Mouse (Mus musculus) hindbrain, postnatal 0 days (tissue): ENCODE results near the gene Inpp4b. TPM values are rescaled to one million over a fixed set of nuclear protein-coding genes. Genes with fewer than 3 reads are reported as not detected.
A peak's percentile ranks its signal among the peaks of the same experiment; 100 is the strongest.

ENCODE experiments used
- ATAC-seq: fragments of 200-750 bp; cut with Nextera tagmentation; 2 replicates; pipeline ENCODE4 v1.8.0; 2017; ENCODE audit warnings: mild to moderate bottlenecking, moderate TSS enrichment, moderate library complexity
- DNase-seq: peaks from one replicate; pipeline ENCODE4 v3.0.0-alpha.2; 2015; ENCODE audit warnings: low spot score
- H3K27ac ChIP-seq: fragments of 300-500 bp; sonication (generic); 2 replicates; pipeline ENCODE4 v1.5.1; 2014; ENCODE audit warnings: mild to moderate bottlenecking
- H3K27me3 ChIP-seq: fragments of 300-500 bp; sonication (generic); 2 replicates; pipeline ENCODE4 v1.6.1; 2014; ENCODE audit warnings: low read length, mixed read lengths; ENCODE audit not compliant: insufficient read depth
- H3K36me3 ChIP-seq: fragments of 300-500 bp; sonication (generic); 2 replicates; pipeline ENCODE4 v1.6.1; 2014; ENCODE audit warnings: low read length, mixed read lengths; ENCODE audit not compliant: insufficient read depth
- H3K4me1 ChIP-seq: fragments of 300-500 bp; sonication (generic); 2 replicates; pipeline ENCODE4 v1.6.1; 2014; ENCODE audit warnings: antibody characterized with exemption, low read length, mixed read lengths; ENCODE audit not compliant: insufficient read depth
- H3K4me2 ChIP-seq: fragments of 300-500 bp; sonication (generic); 2 replicates; pipeline ENCODE4 v1.6.1; 2014; ENCODE audit warnings: low read depth, mild to moderate bottlenecking, low read length, moderate library complexity, mixed read lengths
- H3K4me3 ChIP-seq: fragments of 300-500 bp; sonication (generic); 2 replicates; pipeline ENCODE4 v1.5.1; 2014; ENCODE audit warnings: low read length
- H3K9ac ChIP-seq: fragments of 300-500 bp; sonication (generic); replicated peaks from 2 replicates; pipeline ENCODE4 v1.6.1; 2014; ENCODE audit warnings: mild to moderate bottlenecking, low read length, moderate library complexity, mixed read lengths
- H3K9me3 ChIP-seq: fragments of 300-500 bp; sonication (generic); 2 replicates; pipeline ENCODE4 v1.6.1; 2016; ENCODE audit warnings: low read length, mixed read lengths
- CTCF ChIP-seq: IDR thresholded peaks from 2 replicates; pipeline ENCODE4 v1.5.1; 2016; ENCODE audit warnings: antibody characterized with exemption, control low read depth, low read depth
- WGBS: fragments of 180-500 bp; shearing (Covaris S2); extraction: QIAGEN DNeasy Blood & Tissue Kit; methylation state at CpG from one replicate; pipeline ENCODE4 v1.1.7; 2014; 5-methylcytosine and 5-hydroxymethylcytosine counted together
- polyA plus RNA-seq: library from polyadenylated mRNA; unstranded; fragments of >200 nt; fragmentation: Nextera tagmentation; extraction: Ambion mirVana; gene quantifications from 2 replicates; pipeline ENCODE4 v1.2.1, GENCODE M21; 2015
- total RNA-seq: library from RNA; depleted of rRNA; stranded (reverse); fragments of >200 nt; gene quantifications from 2 replicates; pipeline ENCODE4 v1.2.3, GENCODE M21; 2014

The Inpp4b gene
- total and polyA plus RNA-seq, 2 experiments from 2014 or later: 8.1 to 8.2 TPM

- WGBS: 97% methylated on average over 5 of the region's 5 CpGs
- Histone ChIP-seq H3K36me3 (no peaks in the 10 kb centered on the region), H3K27me3 (no peaks in the 10 kb centered on the region), H3K9me3 (no peaks in the 10 kb centered on the region), H3K4me1 (no peaks in the 10 kb centered on the region), H3K4me2 (no peak overlapping the region), H3K4me3 (no peak overlapping the region), H3K27ac (no peak overlapping the region), H3K9ac (no peak overlapping the region)
- DNase-seq: no peak
- TF ChIP-seq CTCF: no peak
- no peak for ATAC-seq
These were observed 11.1 kb downstream of the Inpp4b start for GRCm38 (mm10) chr8:81353460-81353859.

GRCm38 (mm10) chr8:81358108-81358507, 15.8 kb downstream of the Inpp4b start:
- Histone ChIP-seq H3K9me3 (no peaks in the 10 kb centered on the region), H3K27me3 (no peaks in the 10 kb centered on the region), H3K9ac (no peak overlapping the region), H3K4me1 (no peaks in the 10 kb centered on the region), H3K4me2 (no peak overlapping the region), H3K27ac (no peak overlapping the region), H3K36me3 (no peaks in the 10 kb centered on the region), H3K4me3 (no peak overlapping the region)
- ATAC-seq (no peak), DNase-seq (no peak)
- no peak for TF ChIP-seq CTCF
- WGBS: 75% methylated on average over 6 of the region's 6 CpGs

- H3K27ac ChIP-seq: no peak overlapping the region
- no peaks in the 10 kb centered on the region for H3K36me3 ChIP-seq
- no peak for TF ChIP-seq CTCF
- H3K9ac ChIP-seq: no peak overlapping the region
- H3K4me3 ChIP-seq: no peak overlapping the region
- H3K27me3 ChIP-seq: no peaks in the 10 kb centered on the region
- ATAC-seq: peak; percentile 70; the same call in 1 of the 2 replicates
- 35% methylated on average over 2 of the region's 2 CpGs for WGBS
- no peaks in the 10 kb centered on the region for H3K9me3 ChIP-seq
- H3K4me1 ChIP-seq: no peaks in the 10 kb centered on the region
- no peak overlapping the region for H3K4me2 ChIP-seq
- DNase-seq: peak; percentile 54
These were observed 18.2 kb downstream of the Inpp4b start for GRCm38 (mm10) chr8:81360518-81360917.

GRCm38 (mm10) chr8:81361162-81361561, 18.8 kb downstream of the Inpp4b start:
- H3K9ac ChIP-seq: no peak overlapping the region
- ATAC-seq (no peak), DNase-seq (no peak)
- no peak for TF ChIP-seq CTCF
- WGBS: 73% methylated on average over 2 of the region's 2 CpGs
- no peaks in the 10 kb centered on the region for H3K36me3 ChIP-seq
- H3K27me3 ChIP-seq: no peaks in the 10 kb centered on the region
- no peaks in the 10 kb centered on the region for H3K9me3 ChIP-seq
- no peak overlapping the region for H3K4me3 ChIP-seq
- no peak overlapping the region for H3K4me2 ChIP-seq
- no peak overlapping the region for H3K27ac ChIP-seq
- H3K4me1 ChIP-seq: no peaks in the 10 kb centered on the region

- DNase-seq (no peak), ATAC-seq (no peak)
- WGBS: 51% methylated on average over 5 of the region's 5 CpGs
- Histone ChIP-seq H3K4me3 (no peak overlapping the region), H3K36me3 (no peaks in the 10 kb centered on the region), H3K9ac (no peak overlapping the region), H3K4me1 (no peaks in the 10 kb centered on the region), H3K9me3 (no peaks in the 10 kb centered on the region), H3K27ac (no peak overlapping the region), H3K4me2 (no peak overlapping the region), H3K27me3 (no peaks in the 10 kb centered on the region)
- TF ChIP-seq CTCF: no peak
These were observed 28.3 kb downstream of the Inpp4b start for GRCm38 (mm10) chr8:81370607-81371006.

GRCm38 (mm10) chr8:81371844-81372243, 29.5 kb downstream of the Inpp4b start:
- no peaks in the 10 kb centered on the region for H3K9me3 ChIP-seq
- DNase-seq (peak; percentile 55), ATAC-seq (peak; percentile 49; the same call in 1 of the 2 replicates)
- H3K4me2 ChIP-seq: no peak overlapping the region
- no peak overlapping the region for H3K9ac ChIP-seq
- H3K27ac ChIP-seq: no peak overlapping the region
- H3K4me3 ChIP-seq: no peak overlapping the region
- H3K4me1 ChIP-seq: no peaks in the 10 kb centered on the region
- no peaks in the 10 kb centered on the region for H3K27me3 ChIP-seq
- no peak for TF ChIP-seq CTCF
- no peaks in the 10 kb centered on the region for H3K36me3 ChIP-seq
- 30% methylated on average over 4 of the region's 4 CpGs for WGBS

GRCm38 (mm10) chr8:81374877-81375475, 32.6 kb downstream of the Inpp4b start:
- no peak overlapping the region for H3K4me2 ChIP-seq
- H3K4me1 ChIP-seq: no peaks in the 10 kb centered on the region
- DNase-seq: no peak
- no peaks in the 10 kb centered on the region for H3K9me3 ChIP-seq
- H3K27ac ChIP-seq: no peak overlapping the region
- no peaks in the 10 kb centered on the region for H3K27me3 ChIP-seq
- TF ChIP-seq CTCF: no peak
- H3K9ac ChIP-seq: no peak overlapping the region
- 85% methylated on average over 4 of the region's 4 CpGs for WGBS
- no peak for ATAC-seq
- no peak overlapping the region for H3K4me3 ChIP-seq
- H3K36me3 ChIP-seq: no peaks in the 10 kb centered on the region
